Mouse (Mus musculus): ENCODE results near the gene Unc13a. TPM values are rescaled to one million over a fixed set of nuclear protein-coding genes. Genes with fewer than 3 reads are reported as not detected.

The Unc13a gene
- polyA plus RNA-seq, 1 experiment, result 1.6 TPM

GRCm38 (mm10) chr8:71591017-71591416 is 80.5 kb downstream of the Unc13a start:
- H3K4me1 ChIP-seq (ENCODE audit: control insufficient read depth, insufficient read depth, insufficient read length, low read length), result peaks cover 15% of the 10 kb centered on the region
- H3K27ac ChIP-seq (ENCODE audit: insufficient read depth, low read depth, low read length), result peak overlapping the region; percentile 94
- 30% methylated on average over 5 of the region's 5 CpGs for WGBS
- no peaks in the 10 kb centered on the region for H3K36me3 ChIP-seq (ENCODE audit: control insufficient read depth, insufficient read depth, low read length)
- peak overlapping the region; percentile 80 for H3K4me3 ChIP-seq (ENCODE audit: low read depth, low read length)
- TF ChIP-seq POLR2A (IDR thresholded peaks at IDR 0.05; ENCODE audit: low read depth, low read length), result no peak
- TF ChIP-seq CTCF (IDR thresholded peaks at IDR 0.05; ENCODE audit: extremely low read depth, insufficient read length, insufficient replicate concordance, low read depth, low read length), result no peak
- no peaks in the 10 kb centered on the region; the same call in 1 of the 2 replicates for H3K27me3 ChIP-seq (ENCODE audit: control insufficient read depth, insufficient read depth, low read length)

- WGBS, result 87% methylated on average over 3 of the region's 3 CpGs
- Histone ChIP-seq H3K36me3 (ENCODE audit: control insufficient read depth, insufficient read depth, low read length) (no peaks in the 10 kb centered on the region; the same call in 1 of the 2 replicates), H3K4me1 (ENCODE audit: control insufficient read depth, insufficient read depth, insufficient read length, low read length) (peaks cover 15% of the 10 kb centered on the region), H3K27me3 (ENCODE audit: control insufficient read depth, insufficient read depth, low read length) (no peaks in the 10 kb centered on the region), H3K4me3 (ENCODE audit: low read depth, low read length) (no peak overlapping the region), H3K27ac (ENCODE audit: insufficient read depth, low read depth, low read length) (no peak overlapping the region)
- TF ChIP-seq CTCF (IDR thresholded peaks at IDR 0.05; ENCODE audit: extremely low read depth, insufficient read length, insufficient replicate concordance, low read depth, low read length), result no peak
- no peak for TF ChIP-seq POLR2A (IDR thresholded peaks at IDR 0.05; ENCODE audit: low read depth, low read length)
Observed at GRCm38 (mm10) chr8:71588762-71589161, 82.8 kb downstream of the Unc13a start.

GRCm38 (mm10) chr8:71586891-71587290 is 84.7 kb downstream of the Unc13a start:
- peaks cover 7% of the 10 kb centered on the region; the same call in 1 of the 2 replicates for H3K4me1 ChIP-seq (ENCODE audit: control insufficient read depth, insufficient read depth, insufficient read length, low read length)
- H3K36me3 ChIP-seq (ENCODE audit: control insufficient read depth, insufficient read depth, low read length), result no peaks in the 10 kb centered on the region; the same call in 1 of the 2 replicates
- no peak overlapping the region for H3K4me3 ChIP-seq (ENCODE audit: low read depth, low read length)
- H3K27me3 ChIP-seq (ENCODE audit: control insufficient read depth, insufficient read depth, low read length), result no peaks in the 10 kb centered on the region
- TF ChIP-seq POLR2A (IDR thresholded peaks at IDR 0.05; ENCODE audit: low read depth, low read length) (no peak), CTCF (IDR thresholded peaks at IDR 0.05; ENCODE audit: extremely low read depth, insufficient read length, insufficient replicate concordance, low read depth, low read length) (peak; percentile 76; the same call in 1 of the 2 replicates)
- WGBS, result 78% methylated on average over 2 of the region's 2 CpGs
- H3K27ac ChIP-seq (ENCODE audit: insufficient read depth, low read depth, low read length), result no peak overlapping the region

GRCm38 (mm10) chr8:71580201-71580600 is 91.4 kb downstream of the Unc13a start:
- peaks cover 5% of the 10 kb centered on the region for H3K4me1 ChIP-seq (ENCODE audit: control insufficient read depth, insufficient read depth, insufficient read length, low read length)
- TF ChIP-seq CTCF (IDR thresholded peaks at IDR 0.05; ENCODE audit: extremely low read depth, insufficient read length, insufficient replicate concordance, low read depth, low read length), result no peak
- TF ChIP-seq POLR2A (IDR thresholded peaks at IDR 0.05; ENCODE audit: low read depth, low read length), result no peak
- WGBS, result 84% methylated on average over 8 of the region's 9 CpGs

GRCm38 (mm10) chr8:71579476-71579875 is 92.1 kb downstream of the Unc13a start:
- WGBS, result 83% methylated on average over 14 of the region's 14 CpGs
- H3K4me3 ChIP-seq (ENCODE audit: low read depth, low read length), result no peak overlapping the region
- H3K4me1 ChIP-seq (ENCODE audit: control insufficient read depth, insufficient read depth, insufficient read length, low read length), result peaks cover 5% of the 10 kb centered on the region
- TF ChIP-seq POLR2A (IDR thresholded peaks at IDR 0.05; ENCODE audit: low read depth, low read length) (no peak), CTCF (IDR thresholded peaks at IDR 0.05; ENCODE audit: extremely low read depth, insufficient read length, insufficient replicate concordance, low read depth, low read length) (no peak)
- H3K36me3 ChIP-seq (ENCODE audit: control insufficient read depth, insufficient read depth, low read length), result no peaks in the 10 kb centered on the region; the same call in 1 of the 2 replicates
- H3K27ac ChIP-seq (ENCODE audit: insufficient read depth, low read depth, low read length), result no peak overlapping the region
- no peaks in the 10 kb centered on the region for H3K27me3 ChIP-seq (ENCODE audit: control insufficient read depth, insufficient read depth, low read length)

More at GRCm38 (mm10) chr8:71580201-71580600, 91.4 kb downstream of the Unc13a start:
- Histone ChIP-seq H3K4me3 (ENCODE audit: low read depth, low read length) (no peak overlapping the region), H3K27ac (ENCODE audit: insufficient read depth, low read depth, low read length) (no peak overlapping the region), H3K36me3 (ENCODE audit: control insufficient read depth, insufficient read depth, low read length) (no peaks in the 10 kb centered on the region; the same call in 1 of the 2 replicates), H3K27me3 (ENCODE audit: control insufficient read depth, insufficient read depth, low read length) (no peaks in the 10 kb centered on the region)

- Histone ChIP-seq H3K4me3 (ENCODE audit: low read depth, low read length) (no peak overlapping the region), H3K27ac (ENCODE audit: insufficient read depth, low read depth, low read length) (no peak overlapping the region), H3K27me3 (ENCODE audit: control insufficient read depth, insufficient read depth, low read length) (no peaks in the 10 kb centered on the region), H3K36me3 (ENCODE audit: control insufficient read depth, insufficient read depth, low read length) (no peaks in the 10 kb centered on the region), H3K4me1 (ENCODE audit: control insufficient read depth, insufficient read depth, insufficient read length, low read length) (peaks cover 5% of the 10 kb centered on the region)
- TF ChIP-seq POLR2A (IDR thresholded peaks at IDR 0.05; ENCODE audit: low read depth, low read length) (no peak), CTCF (IDR thresholded peaks at IDR 0.05; ENCODE audit: extremely low read depth, insufficient read length, insufficient replicate concordance, low read depth, low read length) (no peak)
- WGBS, result 71% methylated on average over 1 of the region's 1 CpGs
Observed at GRCm38 (mm10) chr8:71579009-71579408, 92.5 kb downstream of the Unc13a start.

GRCm38 (mm10) chr8:71577856-71578387 is 93.6 kb downstream of the Unc13a start:
- no peak overlapping the region for H3K4me3 ChIP-seq (ENCODE audit: low read depth, low read length)
- no peak for TF ChIP-seq CTCF (IDR thresholded peaks at IDR 0.05; ENCODE audit: extremely low read depth, insufficient read length, insufficient replicate concordance, low read depth, low read length)
- TF ChIP-seq POLR2A (IDR thresholded peaks at IDR 0.05; ENCODE audit: low read depth, low read length), result no peak
- WGBS, result 72% methylated on average over 4 of the region's 4 CpGs
- no peak overlapping the region for H3K27ac ChIP-seq (ENCODE audit: insufficient read depth, low read depth, low read length)
- H3K36me3 ChIP-seq (ENCODE audit: control insufficient read depth, insufficient read depth, low read length), result no peaks in the 10 kb centered on the region
- no peaks in the 10 kb centered on the region for H3K27me3 ChIP-seq (ENCODE audit: control insufficient read depth, insufficient read depth, low read length)
- peaks cover 5% of the 10 kb centered on the region for H3K4me1 ChIP-seq (ENCODE audit: control insufficient read depth, insufficient read depth, insufficient read length, low read length)
